Mouse (Mus musculus) mature B cell (primary cell): ENCODE data around the gene Gm20890.
"Not testable (repeated sequence)": the region's sequence is repeated elsewhere in the genome, so short reads cannot be mapped to it uniquely, and the experiment has no call there.

ENCODE experiments used
- in situ Hi-C: fragments of 300-500 bp; cut with MboI; formaldehyde crosslinking; loops from 2 replicates; pipeline ENCODE4 v1.14.3; 2019

Gm20890 gene

DNA sequence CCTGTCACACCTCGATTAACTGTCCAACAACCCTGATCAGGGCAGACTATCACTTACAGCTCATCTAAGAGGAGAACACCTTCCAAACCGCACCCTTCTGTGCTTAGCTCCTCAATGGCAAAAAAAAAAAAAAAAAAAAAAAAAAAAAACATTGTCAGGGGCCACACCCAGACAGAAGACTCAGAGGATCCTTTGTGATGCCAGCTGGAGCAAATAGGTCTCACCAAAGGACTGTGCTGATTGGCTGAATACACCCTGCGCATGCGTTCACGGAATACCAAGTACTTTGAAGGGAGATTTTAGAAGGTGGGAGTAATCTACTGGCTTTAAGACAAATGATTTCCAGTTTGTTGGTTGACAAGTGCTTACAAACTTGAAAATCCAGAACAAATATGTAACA, at the start of gene Gm20890:
Gene Gm20890, minus strand, starts transcription at position 101 of the 400 bp plus-strand sequence.
- in situ Hi-C loops = not testable (repeated sequence)
